In the genomic region with DNA sequence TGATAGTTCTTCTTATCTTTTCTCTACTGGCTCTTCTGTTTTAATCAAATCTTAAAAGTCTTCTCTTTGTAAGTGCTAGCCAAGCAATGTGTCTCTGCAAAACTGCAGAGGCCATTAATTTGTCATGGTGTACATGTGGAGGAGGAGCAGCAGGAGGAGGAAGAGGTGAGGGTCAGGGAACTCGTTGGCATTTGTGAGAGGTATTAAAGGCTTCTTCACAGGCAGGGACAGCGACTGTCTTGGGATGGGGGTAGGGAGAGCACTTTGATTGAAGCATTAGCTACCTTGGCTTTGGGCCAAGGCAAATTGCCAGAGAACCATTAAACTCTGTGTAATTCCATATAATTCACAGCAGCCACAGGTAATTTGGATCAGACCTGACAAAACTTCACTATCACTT, we compare ENCODE assay signal across 28 mouse cellular contexts.
DNase-seq lines count a peak whose midpoint lies in the region; ATAC-seq lines count a peak whose summit lies in the region.
"Had no signal": no experiment of that assay in that cellular context is flagged by ENCODE, and none has a peak within 500 bp of the region (broad histone marks: within the 10 kb centered on the region; RNA-seq: fewer than 3 reads in every experiment).

No protein-coding gene starts in this region.

- no peak overlapping the region for H3K27ac ChIP-seq in forebrain, embryonic 14.5 days (ENCODE audit: low read depth, low read length)
- H3K27ac ChIP-seq in forebrain, embryonic 15.5 days (replicated peaks) = no peak overlapping the region
- H3K27ac ChIP-seq: heart, embryonic 15.5 days; hindbrain, embryonic 13.5 days; left cerebral cortex, adult 2 months; liver, embryonic 12.5 days; lung, embryonic 15.5 days; neural tube, embryonic 12.5 days had no signal

- WGBS in forebrain, embryonic 14.5 days = 28% methylated on average over 2 of the region's 2 CpGs
- WGBS in forebrain, embryonic 15.5 days = 30% methylated on average over 2 of the region's 2 CpGs

- no peaks in the 10 kb centered on the region for H3K9me3 ChIP-seq in forebrain, embryonic 14.5 days (replicated peaks; ENCODE audit: control insufficient read depth, low read length)
- H3K9me3 ChIP-seq in forebrain, embryonic 15.5 days = no peaks in the 10 kb centered on the region
- H3K9me3 ChIP-seq: embryonic facial prominence, embryonic 15.5 days; heart, embryonic 15.5 days; hindbrain, embryonic 13.5 days; liver, embryonic 12.5 days; lung, embryonic 15.5 days; neural tube, embryonic 12.5 days had no signal

- H3K27me3 ChIP-seq in forebrain, embryonic 14.5 days (replicated peaks; ENCODE audit: control insufficient read depth, insufficient read depth, low read length) = no peaks in the 10 kb centered on the region
- H3K27me3 ChIP-seq in forebrain, embryonic 15.5 days = no peaks in the 10 kb centered on the region
- H3K27me3 ChIP-seq: embryonic facial prominence, embryonic 15.5 days; heart, embryonic 15.5 days; hindbrain, embryonic 13.5 days; liver, embryonic 12.5 days; lung, embryonic 15.5 days; neural tube, embryonic 12.5 days had no signal

- H3K9ac ChIP-seq in forebrain, embryonic 14.5 days (ENCODE audit: low read length) = no peak overlapping the region
- no peak overlapping the region for H3K9ac ChIP-seq in forebrain, embryonic 15.5 days (replicated peaks)
- H3K9ac ChIP-seq: embryonic facial prominence, embryonic 15.5 days; forebrain, postnatal 0 days; heart, embryonic 15.5 days; hindbrain, embryonic 13.5 days; liver, embryonic 12.5 days; lung, embryonic 15.5 days; neural tube, embryonic 12.5 days had no signal

- no peak overlapping the region for H3K4me3 ChIP-seq in forebrain, embryonic 14.5 days (ENCODE audit: low read depth, low read length)
- no peak overlapping the region for H3K4me3 ChIP-seq in forebrain, embryonic 15.5 days
- H3K4me3 ChIP-seq: embryonic facial prominence, embryonic 15.5 days; heart, embryonic 15.5 days; hindbrain, embryonic 13.5 days; left cerebral cortex, adult 2 months; liver, embryonic 12.5 days; lung, embryonic 15.5 days; neural tube, embryonic 12.5 days had no signal

- no peak for ATAC-seq in forebrain, embryonic 14.5 days
- no peak for ATAC-seq in forebrain, embryonic 15.5 days (replicated peaks)
- no peak for ATAC-seq in erythroid progenitor cell, adult 5-6 weeks (replicated peaks; ENCODE audit: low FRiP score, poor library complexity, severe bottlenecking)
- ATAC-seq: CD4-positive, CD25-positive, alpha-beta regulatory T cell, adult 4 months; forebrain, postnatal 0 days; inflammation-experienced regulatory T-cells, adult 6 months; liver, embryonic 12.5 days had no signal

- H3K4me1 ChIP-seq in forebrain, embryonic 14.5 days (ENCODE audit: control insufficient read depth, insufficient read depth, low read length) = peaks cover 8% of the 10 kb centered on the region
- no peaks in the 10 kb centered on the region for H3K4me1 ChIP-seq in forebrain, embryonic 15.5 days
- H3K4me1 ChIP-seq: heart, embryonic 15.5 days; liver, embryonic 12.5 days; lung, embryonic 15.5 days; neural tube, embryonic 12.5 days had no signal

- H3K36me3 ChIP-seq in forebrain, embryonic 14.5 days (ENCODE audit: control insufficient read depth, insufficient read depth, low read length) = no peaks in the 10 kb centered on the region
- no peaks in the 10 kb centered on the region for H3K36me3 ChIP-seq in forebrain, embryonic 15.5 days
- H3K36me3 ChIP-seq: embryonic facial prominence, embryonic 15.5 days; heart, embryonic 15.5 days; hindbrain, embryonic 13.5 days; liver, embryonic 12.5 days; lung, embryonic 15.5 days; neural tube, embryonic 12.5 days had no signal

- H3K4me2 ChIP-seq in forebrain, embryonic 14.5 days (ENCODE audit: low read length) = no peak overlapping the region
- no peak overlapping the region for H3K4me2 ChIP-seq in forebrain, embryonic 15.5 days (replicated peaks)
- H3K4me2 ChIP-seq: embryonic facial prominence, embryonic 15.5 days; heart, embryonic 15.5 days; hindbrain, embryonic 13.5 days; liver, embryonic 12.5 days; lung, embryonic 15.5 days; neural tube, embryonic 12.5 days had no signal

- peak; percentile 25 for DNase-seq in forebrain, embryonic 14.5 days (ENCODE audit: low spot score)
- peak; percentile 1 for DNase-seq in lung, postnatal 10 days
- no peak for DNase-seq in lung, adult 18-20 months
- DNase-seq in kidney, postnatal 25 days = peak; percentile 40 to 47
- no peak for DNase-seq in gastrocnemius, postnatal 25 days
- DNase-seq: adrenal gland, postnatal 25 days; cerebellum, adult 11 months; forebrain, postnatal 0 days; gastrocnemius, postnatal 36 days; heart, postnatal 36 days; layer of hippocampus, adult 9-11 months; left cerebral cortex, postnatal 4 days; lung, postnatal 4 days; midbrain, embryonic 14.5 days; right cerebral cortex, adult 18-20 months; right cerebral cortex, postnatal 4 days; thymus, postnatal 14 days had no signal

Comparison
In these comparisons a context has a peak if more than half of its experiments do, and no peak if none do; other contexts are left out.
1. DNase-seq: peak in forebrain, embryonic 14.5 days (single experiment), lung, postnatal 10 days (single experiment) and kidney, postnatal 25 days (2 of 2); none in lung, adult 18-20 months (0 of 2) and gastrocnemius, postnatal 25 days (single experiment).